Mouse (Mus musculus): ENCODE results near the gene Kdelc1.
A peak's percentile ranks its signal among the peaks of the same experiment; 100 is the strongest.

The Kdelc1 gene

DNA sequence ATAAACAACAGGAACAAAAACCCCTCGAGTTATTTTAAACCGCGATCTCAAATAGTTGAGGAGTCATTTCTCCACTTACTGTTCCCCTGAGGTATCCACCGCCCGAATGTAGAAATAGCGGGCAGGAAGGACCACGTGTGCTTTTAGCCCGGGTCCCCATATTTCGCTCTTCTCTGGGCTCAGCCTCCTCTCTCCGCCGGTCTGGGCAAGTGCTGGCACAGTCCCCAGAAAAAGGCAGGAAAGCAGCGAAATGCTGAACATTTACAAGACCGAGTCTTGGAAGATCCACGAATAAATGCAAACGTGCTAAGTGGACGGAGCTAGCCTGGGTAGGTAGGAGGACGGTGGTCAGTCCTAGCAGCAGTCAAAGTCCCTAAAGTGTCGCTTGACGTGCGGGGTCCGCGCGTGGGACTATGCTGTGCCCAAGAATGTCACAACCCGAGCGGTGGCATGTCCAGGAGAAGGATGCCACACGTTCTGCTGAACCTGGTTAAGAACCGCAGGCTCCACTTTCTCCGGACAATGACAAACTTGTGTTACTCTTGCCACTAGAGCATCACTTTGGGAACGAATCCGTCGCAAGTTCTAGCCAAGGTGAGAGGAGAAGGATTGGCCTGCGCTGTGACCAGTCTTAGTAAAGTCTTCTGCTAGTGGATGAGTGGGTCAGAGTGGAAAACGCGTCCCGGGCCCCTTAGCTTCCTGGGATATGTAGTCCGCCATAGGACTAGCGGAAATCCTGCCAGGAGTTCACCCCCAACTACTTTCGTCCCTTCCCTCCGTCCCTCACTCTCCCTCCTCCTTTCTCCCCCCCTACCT, at the start of gene Kdelc1, which contains the start of gene Bivm:
Gene Kdelc1 (minus strand): TSS at position 570 of the 816 bp plus-strand sequence.
Gene Bivm (plus strand): TSS at position 719 of the 816 bp plus-strand sequence.
- DNase-seq: peak; percentile 95

DNA sequence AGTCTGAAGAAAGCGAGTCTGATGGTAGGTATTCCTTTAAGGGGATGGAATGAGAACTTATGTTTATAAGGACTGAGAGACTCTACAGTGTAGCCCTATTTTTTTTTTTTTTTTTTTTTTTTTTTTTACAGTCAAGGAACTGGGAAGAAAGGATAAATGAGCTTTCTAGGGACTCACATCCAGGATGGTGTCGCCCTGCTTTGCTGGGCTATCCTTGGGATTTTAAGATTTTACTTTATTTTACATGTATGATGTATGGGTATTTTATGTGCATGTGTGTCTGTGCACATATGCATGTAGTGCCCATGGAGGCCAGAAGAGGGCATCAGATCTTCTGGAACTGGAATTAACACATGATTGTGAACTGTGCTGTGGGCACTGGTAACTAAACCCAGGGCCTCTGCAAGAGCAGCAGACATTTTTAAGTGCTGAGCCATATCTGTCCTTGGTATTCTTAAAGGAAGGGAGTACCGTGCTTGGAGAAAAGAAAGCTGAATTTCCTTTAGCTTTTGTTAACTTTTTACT, 49.3 kb upstream of the Kdelc1 start:
- DNase-seq: no peak

DNA sequence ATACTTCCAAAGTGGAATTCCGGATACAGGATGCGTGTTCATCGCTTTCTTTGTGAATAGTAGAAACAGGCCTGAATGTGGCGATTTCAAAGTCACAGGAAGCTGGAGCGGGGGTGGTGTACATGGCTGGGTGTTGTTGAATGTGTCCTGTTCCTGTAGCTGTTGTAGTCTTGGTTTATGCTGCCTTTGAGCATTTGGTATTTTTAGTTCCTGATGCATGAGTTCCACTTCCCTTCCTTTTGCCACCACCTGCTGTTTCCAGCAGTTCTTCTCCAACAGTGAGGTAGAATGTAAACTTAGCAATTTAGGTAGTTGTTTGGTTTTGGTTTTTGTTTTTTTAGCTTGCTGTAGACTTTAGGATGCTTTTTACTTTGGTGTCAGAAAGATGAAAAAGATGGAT, 43.8 kb upstream of the Kdelc1 start:
- no peak for DNase-seq

GRCm38 (mm10) chr1:44161818-44162217, 43.2 kb upstream of the Kdelc1 start:
- no peak for DNase-seq

DNA sequence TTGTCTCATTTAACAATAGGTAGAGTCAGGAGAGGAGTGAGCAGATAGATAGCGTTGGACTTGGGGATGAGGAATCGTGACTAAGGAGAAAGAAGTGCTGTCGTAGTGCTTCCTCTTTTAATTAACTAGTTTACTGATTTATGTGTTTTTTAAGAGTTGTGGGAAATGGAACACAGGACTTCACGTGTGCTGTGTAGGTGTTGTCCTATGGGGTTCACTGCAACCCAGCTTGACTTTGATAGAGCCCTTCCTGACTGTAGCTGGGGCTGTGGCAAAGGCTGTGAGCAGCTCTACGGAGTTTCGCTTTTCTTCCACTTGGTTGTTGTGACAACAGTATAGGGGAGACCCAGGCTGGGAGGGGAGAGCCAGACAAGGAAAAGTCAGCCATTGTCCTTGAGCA, 39.7 kb upstream of the Kdelc1 start:
- DNase-seq: no peak

- DNase-seq: no peak
These were observed 36.7 kb upstream of the Kdelc1 start for GRCm38 (mm10) chr1:44155287-44155686.

DNA sequence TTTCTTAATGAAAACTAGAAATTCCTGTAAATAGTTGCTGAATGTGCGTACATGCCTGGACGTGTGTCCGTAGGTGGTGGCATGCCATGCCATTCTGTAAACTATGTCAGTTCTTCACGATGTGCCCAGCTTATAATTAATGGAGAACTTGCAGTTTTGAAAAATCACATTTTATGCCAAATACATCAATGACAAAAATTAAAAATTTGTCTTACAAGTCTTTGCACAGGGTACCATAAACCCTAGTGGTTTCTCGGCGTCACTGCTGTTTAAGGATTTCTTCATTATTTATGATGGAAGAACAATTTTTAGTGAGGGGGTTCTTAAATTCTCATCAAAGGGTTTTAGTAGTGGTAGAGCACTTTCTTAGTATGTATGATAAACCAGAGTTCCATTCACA, 30.1 kb upstream of the Kdelc1 start:
- no peak for DNase-seq

DNA sequence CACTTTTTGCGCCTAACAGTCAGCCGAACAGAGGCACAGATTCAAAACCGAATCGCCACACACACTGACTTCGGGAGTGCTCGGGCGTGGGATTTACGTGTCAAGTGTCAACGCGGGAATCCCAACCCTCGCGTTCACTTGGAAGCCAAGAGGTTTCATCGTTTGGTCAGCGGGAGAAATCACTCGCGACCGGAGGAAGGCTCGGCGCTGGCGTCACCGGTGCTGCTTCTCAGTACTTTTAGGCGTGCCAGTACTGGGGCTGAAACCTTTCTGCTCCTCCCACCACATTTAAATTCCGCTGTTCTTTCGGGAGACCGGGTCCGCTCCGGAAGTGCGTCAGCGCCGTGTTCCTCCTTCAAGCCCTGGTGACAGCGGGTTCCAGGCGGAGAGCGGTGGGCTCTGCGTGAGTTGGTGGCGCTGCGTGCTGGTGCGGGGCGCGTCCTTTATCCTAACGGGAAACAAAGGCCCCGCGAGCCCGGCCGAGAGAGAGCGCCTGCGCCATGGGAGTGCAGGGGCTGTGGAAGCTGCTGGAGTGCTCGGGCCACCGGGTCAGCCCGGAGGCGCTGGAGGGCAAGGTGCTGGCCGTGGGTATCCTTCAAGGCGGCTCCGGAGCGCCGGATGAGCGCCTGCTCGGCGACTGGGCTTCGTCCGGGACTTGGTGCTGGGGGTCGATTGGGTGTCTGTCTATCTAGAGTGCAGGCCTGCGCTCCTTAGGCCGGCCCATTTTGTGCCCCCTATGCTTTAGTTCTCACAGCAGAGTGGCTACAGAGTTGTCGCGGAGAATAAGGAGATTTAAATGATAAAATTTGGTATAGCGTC, 29.2 kb upstream of the Kdelc1 start, which contains the start of gene Ercc5:
Gene Ercc5 (plus strand): TSS at position 182 of the 819 bp plus-strand sequence.
- DNase-seq: peak; percentile 93

- peak; percentile 48 for DNase-seq
These were observed 24.1 kb upstream of the Kdelc1 start for GRCm38 (mm10) chr1:44142747-44143146.

- DNase-seq: no peak
These were observed 21.6 kb upstream of the Kdelc1 start for GRCm38 (mm10) chr1:44140232-44140631.

DNA sequence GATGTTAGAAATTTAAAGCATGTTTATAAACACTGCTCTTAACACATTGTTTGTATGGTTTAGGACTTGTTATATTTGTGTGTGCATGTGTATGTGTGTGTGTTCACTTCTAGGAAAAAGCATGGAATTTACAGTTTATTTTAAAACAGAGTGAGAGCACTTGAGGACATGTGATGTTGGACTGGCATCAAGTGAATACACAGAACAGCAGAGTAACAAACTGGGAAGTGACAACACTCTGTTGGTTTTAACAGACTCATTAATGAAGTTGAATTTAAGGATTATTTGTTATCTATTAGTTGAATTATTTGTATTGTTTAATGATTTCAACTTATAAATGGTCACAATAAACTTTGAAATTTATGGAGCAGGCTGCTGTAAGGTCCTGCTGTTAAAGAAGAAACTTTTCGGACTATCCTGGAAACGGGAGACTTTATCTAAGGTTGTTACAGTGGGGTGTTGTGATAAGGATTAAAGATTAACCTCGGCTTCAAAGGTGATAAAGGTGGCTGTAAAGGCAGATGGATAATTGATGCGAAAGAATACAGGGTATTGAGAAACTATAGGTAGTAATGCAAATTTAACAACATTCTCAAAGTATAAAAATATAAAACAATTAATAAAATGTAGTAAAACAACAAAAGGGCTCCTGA, 11.4 kb upstream of the Kdelc1 start:
- no peak for DNase-seq

DNA sequence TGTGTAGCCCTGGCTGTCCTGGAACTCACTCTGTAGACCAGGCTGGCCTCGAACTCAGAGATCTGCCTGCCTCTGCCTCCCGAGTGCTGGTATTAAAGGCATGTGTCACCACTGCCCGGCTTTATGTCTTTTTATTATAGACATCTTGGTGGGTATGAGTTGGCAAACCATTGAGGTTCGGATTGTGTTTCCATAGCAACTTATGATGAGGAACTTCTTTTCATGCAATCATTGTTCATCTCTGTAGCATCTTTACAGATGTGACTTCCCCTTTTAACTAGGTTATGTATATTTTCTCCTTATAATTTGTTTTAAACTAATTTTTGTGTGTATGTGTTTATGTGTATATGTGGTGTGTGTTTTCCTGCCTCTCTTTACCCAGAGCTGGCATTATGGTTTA, 7.0 kb upstream of the Kdelc1 start:
- no peak for DNase-seq

DNA sequence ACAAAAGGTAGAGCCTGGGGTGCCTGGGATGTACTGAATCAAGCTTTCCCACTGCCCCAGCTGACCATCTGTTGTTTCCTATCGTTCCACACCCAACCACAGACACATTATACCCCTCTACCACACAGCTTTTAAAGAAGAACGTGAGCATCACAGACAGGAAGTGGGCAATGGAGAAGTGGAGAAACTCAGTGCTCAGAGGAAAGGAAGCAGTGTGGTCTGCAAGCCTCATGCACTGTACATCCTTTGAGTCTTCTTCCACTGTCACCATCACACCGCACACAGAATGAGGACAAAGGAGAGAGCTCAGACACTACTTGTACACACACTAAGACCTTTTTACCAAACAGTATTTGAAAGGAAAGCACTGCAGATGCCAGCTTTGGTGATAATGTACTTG, 3.6 kb upstream of the Kdelc1 start:
- DNase-seq: no peak

- DNase-seq: no peak
These were observed 1.4 kb upstream of the Kdelc1 start for GRCm38 (mm10) chr1:44120074-44120406.

DNA sequence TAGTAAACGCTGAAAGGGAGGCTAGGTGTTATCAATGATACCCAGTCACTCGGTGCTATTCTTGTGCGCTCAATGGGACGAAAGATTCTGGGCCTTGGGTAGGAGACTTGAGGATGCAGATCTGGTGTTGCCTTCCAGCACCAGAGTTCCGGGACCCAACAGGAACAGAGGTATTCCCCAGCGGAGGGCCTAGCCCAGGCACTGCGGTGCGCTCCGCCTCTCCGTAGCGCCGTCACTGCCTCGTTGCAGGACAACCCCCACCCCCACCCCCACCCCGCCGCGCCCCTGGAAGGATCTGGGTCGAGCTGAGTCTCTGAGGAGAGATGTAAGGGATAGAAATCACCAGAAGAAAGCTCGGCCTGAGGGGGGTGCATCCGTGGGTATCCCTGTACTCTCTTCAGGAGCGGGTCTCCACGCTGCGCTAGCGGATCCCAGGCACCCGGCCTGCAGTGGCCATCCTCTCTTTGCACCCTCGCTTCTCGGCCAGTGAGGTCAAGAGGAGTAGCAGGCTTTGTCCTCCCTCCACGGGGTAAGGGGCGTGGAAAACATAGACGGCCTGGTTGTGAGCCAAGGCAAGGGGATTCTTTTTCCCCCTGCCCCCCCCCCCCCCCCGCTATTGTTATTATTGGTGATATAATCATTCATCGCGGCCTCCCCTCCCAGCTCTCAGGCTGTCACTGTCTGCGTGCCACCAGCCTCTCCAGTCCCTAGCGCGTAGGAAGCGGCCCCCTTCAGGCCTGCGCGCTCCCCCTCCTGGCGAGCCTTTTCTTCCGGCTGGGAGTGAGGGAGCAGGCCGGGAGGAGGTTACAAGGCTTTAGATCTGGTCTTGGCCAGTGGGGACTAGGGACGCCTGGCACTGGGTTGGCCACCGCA, 829 bp upstream of the Kdelc1 start:
- peak; percentile 89 for DNase-seq

- DNase-seq: no peak
These were observed 1.0 kb downstream of the Kdelc1 start for GRCm38 (mm10) chr1:44117571-44117970.

- no peak for DNase-seq
These were observed 15.7 kb downstream of the Kdelc1 start for GRCm38 (mm10) chr1:44102939-44103338.

DNA sequence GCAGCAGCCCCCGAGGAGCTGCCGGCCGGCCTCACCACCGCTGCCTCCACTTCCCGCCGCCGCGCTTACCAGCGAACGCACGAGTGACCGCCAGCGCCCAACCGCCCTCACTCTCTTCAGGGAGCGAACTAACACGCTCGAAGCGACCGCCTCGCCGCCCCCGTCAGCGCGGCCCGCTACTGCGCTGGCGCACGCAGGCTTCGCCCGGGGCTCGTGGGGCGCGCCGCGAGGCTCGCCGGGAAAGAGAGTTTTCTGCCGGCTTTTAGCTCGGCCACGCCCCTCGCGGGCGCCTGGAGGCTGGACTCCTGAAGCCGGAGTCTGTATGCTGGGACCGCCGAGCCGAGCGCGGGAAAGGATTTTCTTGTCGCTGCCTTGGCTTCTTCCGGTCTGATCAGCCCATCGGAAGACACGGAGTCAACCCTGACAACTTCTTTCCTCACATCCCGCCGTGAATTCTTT, 16.3 kb downstream of the Kdelc1 start, which contains the start of gene Tex30:
Gene Tex30 (minus strand): TSS at position 183 of the 459 bp plus-strand sequence.
- DNase-seq: peak; percentile 96

GRCm38 (mm10) chr1:44101448-44102225, 17.0 kb downstream of the Kdelc1 start:
- no peak for DNase-seq

DNA sequence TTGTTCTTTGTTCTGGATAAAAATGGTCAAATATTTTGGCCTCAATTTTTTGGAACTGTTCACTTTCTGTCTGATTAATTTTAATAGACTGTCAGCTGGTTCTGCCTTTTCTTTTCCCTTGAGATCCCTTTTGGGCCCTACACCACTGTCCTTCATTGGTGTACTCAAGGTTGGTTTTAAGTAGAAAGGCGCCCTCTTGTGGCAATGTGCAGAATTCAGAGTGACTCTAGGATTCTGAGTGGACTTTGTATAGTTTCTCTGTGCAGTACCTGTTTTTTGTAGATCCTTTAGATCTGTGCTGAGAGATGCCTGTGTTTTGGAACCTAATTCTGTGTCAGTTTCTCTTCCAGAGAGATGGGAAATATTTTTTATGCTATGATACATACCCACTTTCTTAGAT, 54.0 kb downstream of the Kdelc1 start:
- DNase-seq: peak; percentile 50

GRCm38 (mm10) chr1:44063439-44063838, 55.2 kb downstream of the Kdelc1 start:
- DNase-seq: no peak
